Comparison of ENCODE assay signal across 8 mouse cellular contexts in genomic region chr16:8637217-8638051, GRCm38 (mm10). TPM values are rescaled to one million over a fixed set of nuclear protein-coding genes. Genes with fewer than 3 reads are reported as not detected.
DNase-seq lines count a peak whose midpoint lies in the region; ATAC-seq and TF ChIP-seq lines count a peak whose summit lies in the region.

Gene Pmm2, plus strand, starts transcription at chr16:8637674.
Gene Tmem186, minus strand, starts transcription at chr16:8637712.

- peak within 1 kb of the TSS; percentile 85 for H3K4me2 ChIP-seq in lung, postnatal 0 days (replicated peaks; ENCODE audit: low read depth, low read length)

- H3K27me3 ChIP-seq in hindbrain, embryonic 10.5 days (ENCODE audit: insufficient read depth, poor library complexity, severe bottlenecking): no peaks in the 10 kb centered on the region
- H3K27me3 ChIP-seq in lung, postnatal 0 days (replicated peaks; ENCODE audit: insufficient read depth, low read length): no peaks in the 10 kb centered on the region

- WGBS in hindbrain, embryonic 10.5 days: under 1% methylated on average over 59 of the region's 59 CpGs
- under 1% methylated on average over 59 of the region's 59 CpGs for WGBS in lung, postnatal 0 days

- H3K9me3 ChIP-seq in hindbrain, embryonic 10.5 days: no peaks in the 10 kb centered on the region
- H3K9me3 ChIP-seq in lung, postnatal 0 days (ENCODE audit: low read length): no peaks in the 10 kb centered on the region

- DNase-seq in MN1 (ENCODE audit: low spot score): peak; percentile 96
- DNase-seq in cerebellum, adult 9-10 months: peak; percentile 92
- DNase-seq in hindbrain, embryonic 10.5 days (ENCODE audit: low spot score): peak; percentile 86
- DNase-seq in layer of hippocampus, adult 9-11 months: peak; percentile 91
- DNase-seq in lung, postnatal 0 days (ENCODE audit: low spot score): peak; percentile 97
- DNase-seq in ovary, postnatal 14 days (ENCODE audit: low spot score): peak; percentile 60
- DNase-seq in thymus, postnatal 14 days: peak; percentile 81

- peaks cover 24% of the 10 kb centered on the region for H3K4me1 ChIP-seq in hindbrain, embryonic 10.5 days (replicated peaks)
- H3K4me1 ChIP-seq in lung, postnatal 0 days (ENCODE audit: insufficient read depth, low read depth, low read length): peaks cover 4% of the 10 kb centered on the region; the same call in 1 of the 2 replicates

- no peak for TF ChIP-seq EP300 in lung, postnatal 0 days (IDR thresholded peaks at IDR 0.05)

- H3K36me3 ChIP-seq in hindbrain, embryonic 10.5 days: peaks cover 45% of the 10 kb centered on the region
- H3K36me3 ChIP-seq in lung, postnatal 0 days (ENCODE audit: insufficient read depth, low read length): no peaks in the 10 kb centered on the region

- peak within 1 kb of the TSS; percentile 89 for H3K4me3 ChIP-seq in hindbrain, embryonic 10.5 days
- peak within 1 kb of the TSS; percentile 79 for H3K4me3 ChIP-seq in lung, postnatal 0 days (ENCODE audit: low read depth, low read length)

- ATAC-seq in frontal cortex, adult (ENCODE audit: low TSS enrichment): peak; percentile 96
- ATAC-seq in lung, postnatal 0 days: peak; percentile 95

- peak within 1 kb of the TSS; percentile 78 for H3K9ac ChIP-seq in lung, postnatal 0 days (replicated peaks; ENCODE audit: low read depth)

- peak within 1 kb of the TSS; percentile 95 for H3K27ac ChIP-seq in hindbrain, embryonic 10.5 days
- H3K27ac ChIP-seq in lung, postnatal 0 days (ENCODE audit: low read length): peak within 1 kb of the TSS; percentile 91

- TF ChIP-seq CTCF in lung, postnatal 0 days (IDR thresholded peaks at IDR 0.05): peak; percentile 53

RNA-seq across cellular contexts. Expression of gene Pmm2, which starts in this region (rescaled TPM):
- 45.3 and 48.9 TPM in 2 replicates for polyA plus RNA-seq in hindbrain, embryonic 10.5 days (2016; fragmentation: Nextera tagmentation; extraction: Ambion mirVana)
- 38.0 and 40.2 TPM in 2 replicates for polyA plus RNA-seq in lung, postnatal 0 days (2015; fragmentation: Nextera tagmentation; extraction: Ambion mirVana)

RNA-seq across cellular contexts. Expression of gene Tmem186, which starts in this region (rescaled TPM):
- polyA plus RNA-seq in hindbrain, embryonic 10.5 days (2016; fragmentation: Nextera tagmentation; extraction: Ambion mirVana): 22.8 and 23.8 TPM in 2 replicates
- 8.2 and 8.7 TPM in 2 replicates for polyA plus RNA-seq in lung, postnatal 0 days (2015; fragmentation: Nextera tagmentation; extraction: Ambion mirVana)

Comparison
In these comparisons a context has a peak if more than half of its experiments do, and no peak if none do; other contexts are left out.
1. Peak in every context shown above with its lines: DNase-seq, ATAC-seq, H3K4me3 ChIP-seq and H3K27ac ChIP-seq.